Mouse (Mus musculus) limb, embryonic 14.5 days (tissue): Measurements from ENCODE around the gene Mob3b. TPM values are rescaled to one million over a fixed set of nuclear protein-coding genes. Genes with fewer than 3 reads are reported as not detected.

Source experiments
- ATAC-seq: fragments of 200-750 bp; cut with Nextera tagmentation; 2 replicates; pipeline ENCODE4 v1.8.0; 2017; ENCODE audit warnings: low read depth, moderate number of reproducible peaks, moderate TSS enrichment; ENCODE audit not compliant: low FRiP score
- DNase-seq: peaks from one replicate; pipeline ENCODE4 v3.0.0-alpha.2; 2015; ENCODE audit warnings: low spot score
- H3K27ac ChIP-seq: fragments of 300-500 bp; sonication (generic); replicated peaks from 2 replicates; pipeline ENCODE4 v1.5.1; 2014; ENCODE audit warnings: low read depth, mild to moderate bottlenecking, low read length, moderate library complexity, mixed read lengths
- H3K27me3 ChIP-seq: fragments of 300-500 bp; sonication (generic); 2 replicates; pipeline ENCODE4 v1.6.1; 2014; ENCODE audit warnings: low read length, mixed read lengths; ENCODE audit not compliant: control insufficient read depth, insufficient read depth
- H3K36me3 ChIP-seq: fragments of 300-500 bp; sonication (generic); 2 replicates; pipeline ENCODE4 v1.6.1; 2014; ENCODE audit warnings: mild to moderate bottlenecking, low read length, moderate library complexity, mixed read lengths; ENCODE audit not compliant: control insufficient read depth, insufficient read depth
- H3K4me1 ChIP-seq: fragments of 300-500 bp; sonication (generic); 2 replicates; pipeline ENCODE4 v1.6.1; 2014; ENCODE audit warnings: antibody characterized with exemption, low read length, mixed read lengths; ENCODE audit not compliant: control insufficient read depth, insufficient read depth
- H3K4me2 ChIP-seq: fragments of 300-500 bp; sonication (generic); replicated peaks from 2 replicates; pipeline ENCODE4 v1.6.1; 2014; ENCODE audit warnings: low read depth, mild to moderate bottlenecking, low read length, moderate library complexity; ENCODE audit not compliant: severe bottlenecking
- H3K4me3 ChIP-seq: fragments of 300-500 bp; sonication (generic); replicated peaks from 2 replicates; pipeline ENCODE4 v1.5.1; 2014; ENCODE audit warnings: low read length
- H3K9ac ChIP-seq: fragments of 300-500 bp; sonication (generic); 2 replicates; pipeline ENCODE4 v1.6.1; 2014; ENCODE audit warnings: mild to moderate bottlenecking, low read depth, low read length, moderate library complexity; ENCODE audit not compliant: severe bottlenecking
- H3K9me3 ChIP-seq: fragments of 300-500 bp; sonication (generic); 2 replicates; pipeline ENCODE4 v1.6.1; 2016; ENCODE audit warnings: low read length; ENCODE audit not compliant: control insufficient read depth
- POLR2A ChIP-seq: fragments of 200-500 bp; IDR thresholded peaks from 2 replicates; pipeline ENCODE4 v1.8.0; 2012; ENCODE audit warnings: inconsistent platforms, mild to moderate bottlenecking, moderate library complexity, borderline replicate concordance; ENCODE audit not compliant: insufficient read depth, insufficient read length; ENCODE audit errors: extremely low read depth
- WGBS: fragments of 180-500 bp; shearing (Covaris S2); extraction: QIAGEN DNeasy Blood & Tissue Kit; methylation state at CpG from one replicate; pipeline ENCODE4 v1.1.7; 2014; 5-methylcytosine and 5-hydroxymethylcytosine counted together
- polyA plus RNA-seq, 2 experiments: library from polyadenylated mRNA; depleted of rRNA in 1 of 2; stranded (reverse) in 1 of 2; unstranded in 1 of 2; fragments of >200 nt; fragmentation: Nextera tagmentation in 1 of 2; extraction: Ambion mirVana in 1 of 2; gene quantifications; 2 replicates each; pipeline versions ENCODE4 v1.2.1 to v1.2.3; 2012 to 2014

Mob3b gene
- polyA plus RNA-seq, 2 experiments, result 3.3 to 7.8 TPM

DNA sequence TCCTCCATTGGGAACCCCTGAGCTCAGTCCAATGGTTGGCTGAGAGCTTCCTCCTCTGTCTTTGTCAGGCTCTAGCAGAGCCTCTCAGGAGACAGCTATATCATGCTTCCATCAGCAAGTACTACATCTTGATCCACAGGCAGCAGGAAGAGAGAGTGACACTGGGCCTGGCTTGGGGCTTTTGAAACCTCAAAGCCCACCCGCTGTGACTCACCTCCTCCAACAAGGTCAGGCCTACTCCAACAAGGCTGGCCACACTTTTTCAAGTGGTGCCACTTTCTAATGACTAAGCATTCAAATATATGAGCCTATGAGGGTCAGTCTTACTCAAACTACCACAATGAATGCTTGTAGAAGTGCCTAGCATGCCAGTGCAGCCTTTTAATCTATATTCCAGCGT lies 15.2 kb upstream of the Mob3b start:
- H3K4me2 ChIP-seq, result no peak overlapping the region
- no peak for TF ChIP-seq POLR2A
- DNase-seq (no peak), ATAC-seq (no peak)
- WGBS, result 80% methylated on average over 2 of the region's 2 CpGs
- no peaks in the 10 kb centered on the region for H3K4me1 ChIP-seq
- H3K9ac ChIP-seq, result no peak overlapping the region
- H3K9me3 ChIP-seq, result no peaks in the 10 kb centered on the region
- H3K4me3 ChIP-seq, result no peak overlapping the region
- H3K27me3 ChIP-seq, result no peaks in the 10 kb centered on the region
- no peaks in the 10 kb centered on the region for H3K36me3 ChIP-seq
- H3K27ac ChIP-seq, result no peak overlapping the region

DNA sequence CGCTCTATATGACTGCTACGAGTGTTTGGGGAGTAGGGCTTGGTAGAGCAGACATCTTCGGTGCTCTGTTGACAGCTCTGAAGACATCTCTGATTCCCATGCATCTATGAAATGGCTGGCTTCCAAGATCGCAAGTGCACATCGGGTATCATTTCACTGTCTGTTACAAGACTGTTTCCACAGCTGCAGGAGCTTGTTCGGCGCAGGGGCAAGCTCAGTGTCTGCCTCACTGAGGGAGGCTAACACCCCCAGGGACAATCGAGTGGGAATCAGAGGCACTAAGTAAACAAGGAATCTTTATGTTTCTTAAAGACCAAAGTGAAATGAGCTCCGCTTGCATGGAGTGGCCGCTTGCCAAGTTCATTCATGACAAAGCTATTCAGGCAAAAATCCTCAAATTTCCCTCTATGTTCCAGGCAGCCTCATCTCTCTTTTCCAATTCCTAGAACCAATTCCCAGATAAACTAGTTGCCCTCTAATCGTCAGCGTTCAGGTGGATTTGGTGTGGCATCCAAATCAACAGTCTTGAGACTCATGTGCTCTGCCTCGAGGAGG lies 12.4 kb upstream of the Mob3b start:
- no peak overlapping the region for H3K27ac ChIP-seq
- H3K36me3 ChIP-seq, result no peaks in the 10 kb centered on the region
- no peak for ATAC-seq
- no peaks in the 10 kb centered on the region for H3K9me3 ChIP-seq
- no peaks in the 10 kb centered on the region for H3K27me3 ChIP-seq
- WGBS, result 77% methylated on average over 13 of the region's 13 CpGs
- DNase-seq, result peak; percentile 46
- H3K4me1 ChIP-seq, result no peaks in the 10 kb centered on the region
- H3K9ac ChIP-seq, result no peak overlapping the region
- H3K4me3 ChIP-seq, result no peak overlapping the region
- no peak for TF ChIP-seq POLR2A
- no peak overlapping the region for H3K4me2 ChIP-seq

DNA sequence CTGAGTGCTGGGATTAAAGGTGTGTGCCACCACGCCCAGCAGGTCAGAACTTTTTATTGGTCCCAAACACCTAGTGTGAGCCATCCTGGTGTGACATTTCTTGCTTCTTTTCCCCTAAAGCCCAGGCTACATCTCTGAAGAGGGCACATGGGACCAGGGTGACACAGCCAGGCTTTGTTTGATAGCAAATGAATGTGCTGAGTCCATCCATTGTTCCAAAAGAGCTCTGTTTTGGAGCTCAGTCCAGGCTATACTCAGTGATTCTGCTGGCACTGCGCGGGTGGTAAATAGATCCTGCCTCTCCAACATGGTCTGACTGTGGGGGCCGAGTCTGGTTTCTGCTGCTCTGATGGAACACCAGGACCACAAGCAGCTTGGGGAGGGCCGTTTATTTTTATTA lies 10.6 kb upstream of the Mob3b start:
- ATAC-seq (no peak), DNase-seq (no peak)
- no peak for TF ChIP-seq POLR2A
- no peaks in the 10 kb centered on the region for H3K27me3 ChIP-seq
- no peaks in the 10 kb centered on the region for H3K9me3 ChIP-seq
- WGBS, result 44% methylated on average over 5 of the region's 5 CpGs
- no peak overlapping the region for H3K4me2 ChIP-seq
- H3K36me3 ChIP-seq, result no peaks in the 10 kb centered on the region
- H3K4me3 ChIP-seq, result no peak overlapping the region
- H3K4me1 ChIP-seq, result no peaks in the 10 kb centered on the region
- no peak overlapping the region for H3K9ac ChIP-seq
- no peak overlapping the region for H3K27ac ChIP-seq

DNA sequence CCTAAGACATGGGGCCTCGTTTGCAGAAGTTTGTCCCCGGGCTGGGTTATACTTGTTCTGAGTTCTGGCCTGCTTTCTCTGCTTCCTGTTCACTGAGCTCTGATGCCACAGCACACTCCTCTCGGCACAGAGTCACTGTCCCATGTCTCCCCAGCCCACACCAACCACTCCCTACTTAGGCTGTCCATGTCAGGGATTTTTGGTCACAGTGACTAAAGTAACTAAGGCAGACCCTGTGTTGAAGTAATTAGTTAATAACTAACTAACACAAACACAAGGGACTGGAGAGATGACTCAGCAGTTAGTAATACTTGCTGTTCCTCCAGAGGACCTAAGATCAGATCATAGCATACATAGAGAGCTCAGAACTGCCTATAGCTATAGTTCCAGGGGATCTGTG lies 8.7 kb upstream of the Mob3b start:
- Histone ChIP-seq H3K9ac (no peak overlapping the region), H3K4me2 (no peak overlapping the region), H3K4me1 (no peaks in the 10 kb centered on the region), H3K27ac (no peak overlapping the region), H3K27me3 (no peaks in the 10 kb centered on the region), H3K4me3 (no peak overlapping the region), H3K9me3 (no peaks in the 10 kb centered on the region), H3K36me3 (no peaks in the 10 kb centered on the region)
- ATAC-seq, result no peak
- TF ChIP-seq POLR2A, result no peak
- DNase-seq, result no peak
- 81% methylated on average over 3 of the region's 3 CpGs for WGBS

DNA sequence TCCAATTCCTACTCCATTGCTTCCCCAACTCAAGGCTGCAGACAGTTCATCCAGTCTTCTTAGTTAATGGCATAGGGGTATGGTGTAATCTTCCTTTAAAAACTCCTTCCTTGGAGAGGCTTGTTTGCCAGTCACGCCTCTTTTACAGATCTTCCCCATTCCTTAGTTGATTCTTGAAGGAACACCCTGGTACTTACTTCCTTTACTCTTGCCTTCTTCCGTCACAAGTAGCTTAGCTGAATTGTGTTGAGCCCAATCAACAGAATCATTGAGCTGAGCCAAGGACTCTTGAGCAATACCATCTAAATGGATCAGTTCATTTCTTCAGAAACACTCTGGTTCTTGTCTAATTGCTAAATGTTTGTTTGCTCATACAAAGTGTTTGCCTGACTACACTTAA lies 8.0 kb upstream of the Mob3b start:
- Histone ChIP-seq H3K4me1 (no peaks in the 10 kb centered on the region), H3K4me3 (no peak overlapping the region), H3K4me2 (no peak overlapping the region), H3K27me3 (no peaks in the 10 kb centered on the region), H3K27ac (no peak overlapping the region), H3K9me3 (no peaks in the 10 kb centered on the region), H3K36me3 (no peaks in the 10 kb centered on the region), H3K9ac (no peak overlapping the region)
- ATAC-seq (no peak), DNase-seq (no peak)
- TF ChIP-seq POLR2A, result no peak
- 83% methylated on average over 2 of the region's 2 CpGs for WGBS

DNA sequence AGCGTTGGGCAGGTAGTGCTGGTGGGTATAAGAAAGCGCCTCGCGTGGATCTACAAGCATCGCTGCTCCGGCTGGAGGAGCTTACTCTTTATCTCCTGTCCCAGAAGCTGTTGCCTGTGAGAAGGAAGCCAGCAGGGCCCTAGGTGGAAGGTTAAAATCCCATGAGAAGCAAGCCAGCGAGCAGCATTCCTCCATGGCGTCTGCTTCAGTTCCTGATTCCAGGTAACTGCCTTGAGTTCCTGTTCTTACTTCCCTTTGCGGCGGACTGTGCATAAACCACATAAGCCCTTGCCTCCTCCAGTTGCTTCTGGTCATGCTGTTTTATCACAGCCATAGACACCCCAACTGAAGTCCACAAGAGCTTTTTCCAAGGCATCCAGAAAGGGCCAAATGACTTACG lies 531 bp upstream of the Mob3b start:
- Histone ChIP-seq H3K9me3 (no peaks in the 10 kb centered on the region), H3K27ac (no peak overlapping the region), H3K36me3 (no peaks in the 10 kb centered on the region), H3K9ac (no peak overlapping the region), H3K4me3 (no peak overlapping the region), H3K4me1 (peaks cover 8% of the 10 kb centered on the region; the same call in 1 of the 2 replicates), H3K27me3 (no peaks in the 10 kb centered on the region), H3K4me2 (no peak overlapping the region)
- ATAC-seq (no peak), DNase-seq (no peak)
- WGBS, result 53% methylated on average over 11 of the region's 11 CpGs
- no peak for TF ChIP-seq POLR2A
